Mouse (Mus musculus): ENCODE measurements at regions not wholly inside any gene's neighbourhood (a gene's known extent, or its start where the extent isn't known, plus 50 kb on each side); places are given as distances from the start of the nearest gene placed in this dataset.

GRCm38 (mm10) chr3:144012820-144013219 lies 192.2 kb downstream of the Lmo4 start:
- no peak for DNase-seq (ENCODE audit: low read depth, low spot score)

GRCm38 (mm10) chr3:144012173-144012572 lies 192.8 kb downstream of the Lmo4 start:
- DNase-seq (ENCODE audit: low read depth, low spot score) = no peak

GRCm38 (mm10) chr3:144011456-144012025 lies 193.5 kb downstream of the Lmo4 start:
- DNase-seq (ENCODE audit: low read depth, low spot score) = no peak

GRCm38 (mm10) chr3:144010558-144010957 lies 194.5 kb downstream of the Lmo4 start:
- DNase-seq (ENCODE audit: low read depth, low spot score) = no peak

- no peak for DNase-seq (ENCODE audit: low read depth, low spot score)
These were observed 197.9 kb downstream of the Lmo4 start for GRCm38 (mm10) chr3:144007111-144007619.

- no peak for DNase-seq (ENCODE audit: low read depth, low spot score)
These were observed 207.1 kb downstream of the Lmo4 start for GRCm38 (mm10) chr3:143997909-143998308.

- no peak for DNase-seq (ENCODE audit: low read depth, low spot score)
These were observed 210.0 kb downstream of the Lmo4 start for GRCm38 (mm10) chr3:143995045-143995444.

GRCm38 (mm10) chr3:143988991-143989390 lies 216.0 kb downstream of the Lmo4 start:
- DNase-seq (ENCODE audit: low read depth, low spot score) = no peak

- no peak for DNase-seq (ENCODE audit: low read depth, low spot score)
These were observed 217.0 kb downstream of the Lmo4 start for GRCm38 (mm10) chr3:143988037-143988436.

- DNase-seq (ENCODE audit: low read depth, low spot score) = no peak
These were observed 218.2 kb downstream of the Lmo4 start for GRCm38 (mm10) chr3:143986798-143987197.

- no peak for DNase-seq (ENCODE audit: low read depth, low spot score)
These were observed 218.9 kb downstream of the Lmo4 start for GRCm38 (mm10) chr3:143986200-143986506.

- no peak for DNase-seq (ENCODE audit: low read depth, low spot score)
These were observed 219.4 kb downstream of the Lmo4 start for GRCm38 (mm10) chr3:143985349-143986199.

GRCm38 (mm10) chr3:143978703-143979102 lies 226.3 kb downstream of the Lmo4 start:
- DNase-seq (ENCODE audit: low read depth, low spot score) = no peak

GRCm38 (mm10) chr3:143977886-143978447 lies 227.1 kb downstream of the Lmo4 start:
- no peak for DNase-seq (ENCODE audit: low read depth, low spot score)

- DNase-seq (ENCODE audit: low read depth, low spot score) = no peak
These were observed 231.4 kb downstream of the Lmo4 start for GRCm38 (mm10) chr3:143973582-143973981.

- DNase-seq (ENCODE audit: low read depth, low spot score) = no peak
These were observed 232.7 kb downstream of the Lmo4 start for GRCm38 (mm10) chr3:143972351-143972750.

- DNase-seq (ENCODE audit: low read depth, low spot score) = no peak
These were observed 234.2 kb downstream of the Lmo4 start for GRCm38 (mm10) chr3:143970771-143971170.

GRCm38 (mm10) chr3:143955508-143955907 lies 249.5 kb downstream of the Lmo4 start:
- no peak for DNase-seq (ENCODE audit: low read depth, low spot score)

- no peak for DNase-seq (ENCODE audit: low read depth, low spot score)
These were observed 250.2 kb downstream of the Lmo4 start for GRCm38 (mm10) chr3:143954822-143955221.

- no peak for DNase-seq (ENCODE audit: low read depth, low spot score)
These were observed 252.7 kb downstream of the Lmo4 start for GRCm38 (mm10) chr3:143952289-143952688.

GRCm38 (mm10) chr3:143949656-143950055 lies 255.4 kb downstream of the Lmo4 start:
- DNase-seq (ENCODE audit: low read depth, low spot score) = no peak

- DNase-seq (ENCODE audit: low read depth, low spot score) = no peak
These were observed 255.9 kb downstream of the Lmo4 start for GRCm38 (mm10) chr3:143949026-143949637.

- no peak for DNase-seq (ENCODE audit: low read depth, low spot score)
These were observed 257.1 kb downstream of the Lmo4 start for GRCm38 (mm10) chr3:143947938-143948267.
